Mouse (Mus musculus) cerebellum, postnatal 25 days (tissue): ENCODE data around the gene Tbc1d10c.
A peak's percentile ranks its signal among the peaks of the same experiment; 100 is the strongest.

Experiments used
- DNase-seq, 2 experiments: peaks; one replicate each; pipeline ENCODE4 v3.0.0; 2021; ENCODE audit warnings: mixed read lengths in 2 of 2

The Tbc1d10c gene

DNA sequence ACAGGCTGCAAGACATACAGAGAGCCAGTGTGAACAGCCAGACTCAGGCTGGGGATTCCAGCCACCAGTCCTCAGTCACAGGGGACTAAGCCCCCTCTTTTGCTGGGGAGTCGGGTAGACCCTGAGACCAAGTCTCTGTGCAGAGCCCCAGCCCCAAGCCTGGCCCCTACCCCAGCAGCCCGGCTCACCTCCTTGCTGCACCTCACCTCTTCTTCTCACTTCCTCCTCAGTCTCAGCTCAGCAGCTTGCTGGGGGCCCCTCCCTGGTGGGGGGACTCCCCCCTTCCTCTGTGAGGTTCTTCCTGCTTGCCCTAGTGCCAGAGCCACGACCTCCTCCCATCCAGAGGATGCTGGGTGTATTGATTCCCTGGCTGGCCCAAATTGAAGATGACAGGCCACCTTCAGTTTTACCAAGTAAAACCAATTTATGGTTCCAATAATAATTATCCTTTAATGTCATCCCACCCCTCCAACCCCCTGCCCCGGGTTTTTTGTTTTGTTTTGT lies at the start of gene Tbc1d10c:
Gene Tbc1d10c, minus strand, starts transcription at position 454 of the 504 bp plus-strand sequence.
- no peak for DNase-seq

DNA sequence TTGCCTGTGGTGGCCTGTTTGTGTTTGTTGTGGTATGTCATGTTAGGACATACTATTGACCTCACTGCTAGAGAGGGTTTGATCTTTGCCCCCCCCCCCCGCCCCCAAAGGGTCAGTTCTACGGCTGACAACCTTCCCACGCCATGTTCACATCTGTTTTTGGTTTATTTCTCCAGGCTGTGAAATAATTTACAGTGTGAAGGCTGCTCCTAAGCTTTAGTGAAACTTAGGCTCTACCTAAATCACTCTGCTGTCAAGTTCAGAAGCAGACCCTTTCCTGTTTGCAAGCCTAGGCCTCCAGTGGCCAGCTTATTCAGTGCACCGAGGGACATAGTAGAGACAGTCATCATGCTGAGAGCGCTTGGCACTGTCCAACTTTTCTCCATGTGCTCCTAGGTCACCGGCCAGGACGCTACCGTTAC lies 49.2 kb upstream of the Tbc1d10c start:
- no peak for DNase-seq

DNA sequence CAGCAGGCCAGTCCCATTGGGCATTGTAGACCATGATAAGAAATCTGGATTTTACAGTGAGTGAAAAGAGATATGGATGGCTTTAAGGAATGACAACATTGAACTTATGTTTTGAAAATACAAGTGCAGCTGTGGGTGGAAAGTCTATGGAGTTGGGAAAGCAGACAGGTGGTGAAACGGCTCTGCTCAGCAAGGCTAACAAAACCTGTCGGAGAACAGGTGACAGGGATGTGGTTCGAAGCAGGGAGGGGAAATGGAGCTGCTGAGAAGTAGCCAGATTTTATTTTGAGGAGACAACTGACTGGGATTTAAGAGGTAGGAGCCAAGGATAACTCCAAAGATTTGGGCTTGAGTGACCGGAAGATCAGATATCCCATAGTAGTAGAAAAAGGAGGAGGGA lies 43.5 kb upstream of the Tbc1d10c start:
- DNase-seq, result no peak

DNA sequence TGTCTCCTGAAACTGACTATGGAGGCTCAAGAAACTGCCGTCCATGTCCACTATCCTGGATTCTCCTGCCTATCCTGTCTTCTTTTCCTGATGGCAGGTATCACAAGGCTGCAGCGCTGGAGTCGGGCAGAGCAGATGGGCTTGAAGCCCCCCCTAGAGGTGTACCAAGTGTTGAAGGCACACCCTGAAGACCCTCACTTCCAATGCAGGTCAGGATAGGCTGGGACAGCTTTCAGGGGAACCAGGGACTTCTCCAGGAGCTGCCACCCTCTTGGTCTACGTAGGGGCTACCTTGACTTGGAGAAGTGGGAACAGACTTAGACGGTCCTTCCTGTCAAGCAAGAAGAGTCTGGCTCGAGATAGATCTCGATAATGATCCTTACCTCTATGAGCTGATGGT lies 41.6 kb upstream of the Tbc1d10c start:
- DNase-seq, result no peak

DNA sequence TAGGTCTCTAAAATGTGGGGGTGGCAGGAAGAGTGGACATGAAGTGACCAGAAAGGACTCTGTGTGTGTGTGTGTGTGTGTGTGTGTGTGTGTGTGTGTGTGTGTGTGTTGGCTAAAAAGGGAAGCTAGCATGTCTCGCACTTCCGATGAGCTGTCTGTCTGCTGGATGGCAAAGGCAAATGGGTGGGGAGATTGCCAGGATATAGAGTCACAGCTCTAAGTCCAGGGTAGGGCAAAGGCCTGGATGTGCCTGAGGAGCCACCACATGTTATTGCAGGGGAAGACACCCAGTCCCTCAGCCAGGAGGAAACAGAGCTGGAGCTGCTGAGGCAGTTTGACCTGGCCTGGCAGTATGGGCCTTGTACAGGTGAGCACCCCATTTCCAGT lies 41.1 kb upstream of the Tbc1d10c start:
- DNase-seq, result no peak

DNA sequence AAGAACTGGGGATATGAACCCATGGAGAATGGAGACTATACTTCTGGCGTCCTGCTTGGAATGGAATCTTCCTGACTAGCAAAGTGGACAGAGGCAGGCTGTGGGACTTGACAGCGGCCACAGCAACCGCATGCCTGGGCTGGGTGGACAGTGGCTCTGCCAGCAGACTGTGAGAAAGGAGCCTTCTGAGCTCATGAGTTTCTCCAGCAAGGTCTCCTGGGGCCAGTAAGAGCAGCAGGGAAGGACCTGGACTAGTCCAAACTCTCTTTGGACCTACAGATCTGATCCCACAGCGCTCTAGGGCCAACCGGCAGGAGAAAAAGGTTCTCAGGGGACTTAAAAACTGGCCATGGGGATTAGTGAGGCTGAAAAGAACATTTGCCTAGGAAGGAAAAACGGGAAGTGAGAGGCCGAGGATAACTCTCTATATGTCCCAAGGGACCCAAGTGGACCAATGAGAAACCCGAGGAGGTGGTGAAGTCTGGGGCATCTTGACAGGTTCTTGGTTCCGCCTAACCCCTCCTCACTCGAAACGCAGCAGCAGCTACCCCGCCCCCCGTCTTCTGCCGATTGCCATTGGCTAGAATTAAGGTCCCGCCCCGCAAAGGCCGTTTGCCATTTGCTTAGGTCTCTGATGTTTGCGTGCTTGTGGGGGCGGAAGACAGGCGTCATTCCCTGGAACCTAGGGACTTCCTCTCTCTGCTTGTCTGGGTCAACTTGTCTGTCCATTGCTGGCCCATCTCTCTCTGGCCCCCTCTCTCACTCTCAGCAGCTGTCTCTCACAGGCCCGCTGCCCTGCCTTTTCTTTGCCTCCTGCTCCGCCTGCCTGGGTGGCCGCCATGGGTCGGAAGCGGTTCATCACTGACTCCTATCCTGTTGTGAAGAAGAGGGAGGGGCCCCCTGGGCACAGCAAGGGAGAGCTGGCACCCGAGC lies 40.4 kb upstream of the Tbc1d10c start, which contains the start of gene Pold4:
Gene Pold4, plus strand, starts transcription at position 647 of the 933 bp plus-strand sequence.
- DNase-seq, result peak; percentile 98 to 99

DNA sequence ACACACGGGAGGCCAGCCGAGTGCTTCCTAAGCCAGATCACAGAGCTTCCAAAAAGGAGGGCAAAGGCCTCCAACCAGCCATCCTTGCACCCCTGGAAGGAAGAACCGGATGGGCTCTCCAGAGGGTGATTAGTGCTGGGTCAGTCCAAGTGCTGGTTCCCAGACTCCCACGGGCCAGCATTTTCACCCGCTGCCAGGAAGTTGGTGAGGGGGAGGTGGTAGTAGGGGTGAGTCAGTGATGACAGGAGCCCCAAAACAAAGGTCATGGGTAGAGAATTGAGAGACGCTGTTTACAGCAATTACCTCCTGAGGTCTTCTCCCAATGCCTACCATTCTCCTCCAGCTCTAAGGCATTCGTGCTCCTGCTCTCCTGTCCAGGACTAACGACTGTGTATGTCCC lies 39.3 kb upstream of the Tbc1d10c start:
- no peak for DNase-seq

DNA sequence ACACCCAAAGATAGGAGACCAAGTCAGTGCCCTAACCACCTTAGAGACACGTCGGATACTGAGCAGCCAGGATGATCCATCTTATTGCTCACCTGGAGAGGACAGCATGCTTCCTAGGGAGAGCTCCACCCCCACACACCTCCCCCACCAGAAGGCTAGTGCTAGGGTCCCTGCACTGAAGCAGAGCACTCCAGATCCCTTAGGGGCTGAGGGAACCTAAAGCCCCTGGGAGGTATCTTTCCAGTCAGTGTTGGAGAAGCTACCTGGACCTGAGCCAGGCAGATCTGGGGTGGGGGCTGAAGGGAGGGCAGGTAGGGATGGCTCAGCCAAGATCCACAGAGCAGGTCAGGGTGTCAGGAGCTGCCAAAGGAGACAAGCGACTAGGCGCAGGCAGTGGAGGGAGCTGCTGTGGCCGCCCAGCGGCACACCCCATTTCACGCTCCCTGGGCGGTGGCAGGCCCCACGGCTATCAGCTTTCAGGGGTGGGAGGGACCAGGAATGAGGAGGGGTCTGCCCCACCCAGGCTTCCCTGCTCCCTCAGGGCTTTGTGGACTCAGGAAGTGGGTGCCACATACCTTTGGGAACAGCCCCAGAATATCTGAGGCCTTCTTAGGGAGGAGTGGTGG lies 38.5 kb upstream of the Tbc1d10c start:
- peak in 1 of 2 experiments; percentile 36 for DNase-seq

DNA sequence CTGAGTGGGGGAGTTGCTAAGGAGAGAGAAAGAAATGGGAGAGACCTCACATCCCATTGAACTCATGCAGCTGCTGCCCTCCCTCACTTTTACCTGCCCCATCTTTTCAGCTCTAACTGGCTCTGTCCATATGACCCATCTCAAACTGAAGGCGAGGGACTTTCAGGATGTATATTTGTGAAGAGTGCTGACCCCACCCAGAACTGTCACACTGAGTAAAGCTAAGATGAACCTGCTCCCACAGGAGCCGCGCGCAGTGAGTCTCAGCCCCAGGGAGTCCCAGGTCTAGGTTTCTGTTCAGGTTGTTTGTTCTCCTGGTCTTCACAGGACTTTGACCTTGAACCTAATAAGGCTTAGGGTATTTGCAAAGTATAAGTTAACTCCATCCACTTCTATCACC lies 37.8 kb upstream of the Tbc1d10c start:
- no peak for DNase-seq

DNA sequence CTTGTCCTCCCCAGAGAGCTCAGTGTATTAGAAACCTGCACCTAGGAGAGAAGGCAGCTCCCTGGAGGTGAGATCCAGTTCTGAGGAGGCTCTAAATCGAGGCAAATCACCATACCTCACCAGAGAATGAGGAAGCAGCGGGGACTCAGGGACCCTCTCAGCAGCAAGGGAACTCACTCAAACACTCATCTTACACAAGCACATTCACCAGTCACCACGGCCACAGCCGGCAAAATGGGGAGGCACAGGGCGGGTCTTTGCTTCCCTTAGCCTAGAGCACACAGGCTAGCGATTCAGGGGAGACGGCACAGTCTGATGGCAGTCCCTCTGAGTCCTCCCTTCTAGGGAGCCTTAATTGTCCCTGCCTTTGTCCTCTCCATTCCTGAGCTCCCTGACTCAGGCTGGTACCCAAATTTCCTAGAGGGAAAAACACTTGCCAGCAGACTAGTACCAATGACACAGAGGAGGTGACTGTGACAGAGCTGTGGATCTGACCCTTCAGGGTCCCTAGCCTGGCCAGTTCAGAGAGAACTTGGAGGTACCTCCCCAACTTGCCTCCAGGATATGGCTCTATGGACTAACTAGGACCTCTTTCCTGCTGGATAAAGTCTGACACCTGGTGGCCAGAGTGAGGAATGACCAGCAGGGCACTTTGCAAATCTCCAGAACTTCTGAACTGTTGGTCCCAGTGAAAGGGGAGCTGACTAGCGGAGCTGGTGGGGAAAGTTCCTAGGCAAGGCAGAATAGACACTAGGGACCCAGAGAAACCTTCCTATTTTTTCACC lies 37.0 kb upstream of the Tbc1d10c start:
- peak; percentile 74 to 79 for DNase-seq

DNA sequence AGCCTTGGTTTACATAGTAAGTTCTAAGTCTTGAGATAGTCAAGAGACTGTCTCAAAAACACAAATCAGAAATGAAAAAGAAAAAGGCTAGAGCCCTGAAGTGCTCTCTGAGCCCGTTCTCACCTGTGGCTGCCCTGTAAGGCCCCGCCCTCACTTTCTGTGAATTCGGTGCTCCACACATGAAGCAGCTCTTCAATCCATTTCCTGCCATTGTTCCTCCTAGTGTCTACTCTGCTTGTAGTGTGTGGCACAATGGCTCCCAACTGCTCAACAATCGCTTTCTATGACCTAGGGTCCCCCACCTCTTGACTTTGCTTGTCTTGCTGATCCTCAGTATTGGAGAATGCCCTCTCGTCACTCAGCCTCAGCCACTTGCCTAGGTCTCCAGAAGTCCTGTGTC lies 36.4 kb upstream of the Tbc1d10c start:
- DNase-seq, result no peak

DNA sequence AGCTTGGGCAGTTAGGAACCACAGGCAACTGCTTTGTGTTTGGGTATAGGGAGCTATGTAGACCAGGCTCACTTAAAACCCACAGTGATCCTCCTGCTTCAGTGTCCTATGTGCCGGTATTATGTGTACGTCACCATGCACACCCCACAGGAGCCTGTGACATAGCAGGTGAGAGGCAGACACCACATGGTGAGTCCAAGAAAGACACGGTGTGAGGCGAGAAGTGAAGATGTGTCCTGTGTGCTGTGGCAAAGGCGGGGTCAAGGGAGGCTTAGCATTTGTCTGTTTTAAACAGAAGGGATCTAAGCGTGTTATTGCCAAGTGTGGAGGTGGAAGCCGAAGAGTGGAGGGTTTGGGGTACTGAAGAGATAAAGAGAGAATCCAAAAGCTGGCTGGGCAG lies 35.7 kb upstream of the Tbc1d10c start:
- no peak for DNase-seq

DNA sequence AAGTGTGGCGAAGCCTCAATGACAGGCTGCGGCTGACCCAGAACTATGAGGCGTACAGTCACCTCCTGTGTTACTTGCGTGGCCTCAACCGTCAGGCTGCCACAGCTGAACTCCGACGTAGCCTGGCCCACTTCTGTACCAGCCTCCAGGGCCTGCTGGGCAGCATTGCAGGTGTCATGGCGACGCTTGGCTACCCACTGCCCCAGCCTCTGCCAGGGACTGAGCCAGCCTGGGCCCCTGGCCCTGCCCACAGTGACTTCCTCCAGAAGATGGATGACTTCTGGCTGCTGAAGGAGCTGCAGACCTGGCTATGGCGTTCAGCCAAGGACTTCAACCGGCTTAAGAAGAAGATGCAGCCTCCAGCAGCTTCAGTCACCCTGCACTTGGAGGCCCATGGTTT lies 31.1 kb upstream of the Tbc1d10c start:
- DNase-seq, result no peak

DNA sequence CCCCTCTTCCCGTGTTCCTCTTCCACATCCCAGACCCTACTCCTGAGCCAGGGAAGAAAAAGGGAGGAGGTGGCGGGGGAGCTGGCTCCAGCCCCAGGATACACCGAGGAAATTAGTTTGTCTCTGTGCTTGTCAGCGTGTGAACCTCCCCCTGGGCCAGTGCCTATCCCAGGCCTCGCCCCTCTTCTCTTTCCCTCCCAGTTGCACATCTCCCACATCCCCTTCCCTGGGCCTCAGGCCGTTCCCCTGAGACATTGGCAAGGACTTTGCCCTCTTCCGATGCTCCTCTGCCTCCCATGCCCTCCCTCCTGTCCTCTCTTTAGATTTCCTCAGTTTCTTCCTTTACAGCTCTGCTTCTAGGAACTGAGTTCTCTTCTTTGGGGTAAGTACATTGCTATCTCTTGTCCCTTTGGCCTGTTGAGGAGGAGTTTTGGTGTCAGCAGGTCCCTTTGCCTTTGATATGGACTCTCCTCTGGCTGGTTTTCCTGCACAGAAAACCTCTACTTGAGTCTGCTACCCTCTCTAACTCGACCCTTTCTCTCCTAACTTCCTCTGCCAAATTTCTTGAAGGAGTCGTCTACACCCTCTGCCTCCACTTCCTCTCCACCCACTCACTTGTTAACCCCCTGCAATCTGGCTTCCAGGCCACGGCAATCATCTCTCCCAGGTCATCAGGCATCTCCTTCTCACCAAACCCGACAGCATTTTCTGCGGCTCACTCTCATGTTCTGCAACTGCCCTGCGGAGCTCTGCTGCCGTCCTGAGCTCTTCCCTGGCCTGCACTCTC lies 30.1 kb upstream of the Tbc1d10c start:
- DNase-seq, result no peak

DNA sequence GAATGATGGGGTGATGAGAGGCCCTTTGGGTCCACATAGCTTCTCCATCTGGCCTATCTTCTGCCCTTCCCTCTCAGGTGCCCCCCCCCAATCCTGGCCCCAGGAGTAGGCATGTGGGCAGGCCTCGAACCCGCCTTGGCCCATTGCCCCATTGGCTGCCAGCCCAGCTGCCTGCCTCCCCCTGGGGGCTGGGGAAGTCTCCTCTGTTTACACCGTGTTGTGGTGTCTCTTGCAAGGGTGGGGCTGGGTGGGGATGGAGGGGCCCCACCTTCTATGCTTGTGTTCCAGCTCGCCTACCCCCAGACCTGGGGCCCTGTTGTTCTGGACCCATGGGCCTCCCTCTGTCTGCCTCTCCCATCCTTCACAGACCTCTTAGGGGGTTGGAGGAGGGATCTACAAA lies 29.3 kb upstream of the Tbc1d10c start:
- DNase-seq, result peak in 1 of 2 experiments; percentile 61

DNA sequence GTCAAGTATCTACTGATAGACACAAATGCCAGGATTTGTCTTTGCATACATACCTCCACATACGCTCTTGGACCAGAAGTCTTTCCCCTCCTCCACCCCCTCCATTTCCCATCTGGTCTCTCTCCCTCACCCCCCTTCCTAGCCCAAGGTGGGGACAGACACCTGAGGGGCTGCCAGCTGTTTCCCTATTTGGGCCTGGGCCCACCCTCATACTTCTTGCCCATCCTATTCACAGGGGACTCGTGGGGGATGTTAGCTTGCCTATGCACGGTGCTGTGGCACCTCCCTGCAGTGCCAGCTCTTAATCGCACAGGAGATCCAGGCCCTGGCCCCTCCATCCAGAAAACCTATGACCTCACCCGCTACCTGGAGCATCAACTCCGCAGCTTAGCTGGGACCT lies 28.9 kb upstream of the Tbc1d10c start:
- no peak for DNase-seq

DNA sequence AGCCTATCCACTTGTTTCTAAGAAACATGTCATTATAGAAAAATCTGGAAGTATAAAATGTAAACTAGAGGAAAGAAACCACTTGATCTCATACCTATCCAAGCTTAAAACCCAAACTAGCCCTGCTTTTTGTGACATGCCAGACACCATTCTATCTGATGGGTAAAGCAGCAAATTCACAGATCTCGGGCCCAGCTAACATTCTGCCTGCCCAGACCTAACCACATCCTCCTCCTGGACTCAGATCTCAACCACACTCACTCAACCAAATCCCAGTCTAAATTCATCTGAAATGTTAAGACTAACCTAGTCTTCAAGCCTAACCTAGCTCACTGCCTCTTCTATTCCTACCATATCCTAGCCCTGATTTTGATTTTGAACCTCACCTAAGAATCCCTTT lies 27.7 kb upstream of the Tbc1d10c start:
- DNase-seq, result no peak

DNA sequence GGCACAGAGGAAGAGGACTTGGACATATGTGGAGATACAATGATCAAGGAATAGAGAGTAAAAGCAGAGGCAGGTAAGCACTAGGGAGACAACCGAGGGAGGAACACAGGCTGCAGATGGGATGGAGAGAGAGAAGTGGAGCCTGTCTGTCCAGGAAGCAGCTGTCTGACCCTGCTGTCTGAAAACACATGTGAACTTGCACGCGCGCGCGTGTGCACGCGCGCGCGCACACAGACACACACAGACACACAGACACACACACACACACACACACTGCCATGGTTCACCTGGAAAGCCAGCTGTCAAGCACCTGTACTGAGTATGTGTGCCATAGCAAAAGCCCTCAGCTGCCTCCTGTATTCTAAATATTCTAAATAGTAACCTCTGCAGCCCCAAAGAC lies 27.2 kb upstream of the Tbc1d10c start:
- no peak for DNase-seq

DNA sequence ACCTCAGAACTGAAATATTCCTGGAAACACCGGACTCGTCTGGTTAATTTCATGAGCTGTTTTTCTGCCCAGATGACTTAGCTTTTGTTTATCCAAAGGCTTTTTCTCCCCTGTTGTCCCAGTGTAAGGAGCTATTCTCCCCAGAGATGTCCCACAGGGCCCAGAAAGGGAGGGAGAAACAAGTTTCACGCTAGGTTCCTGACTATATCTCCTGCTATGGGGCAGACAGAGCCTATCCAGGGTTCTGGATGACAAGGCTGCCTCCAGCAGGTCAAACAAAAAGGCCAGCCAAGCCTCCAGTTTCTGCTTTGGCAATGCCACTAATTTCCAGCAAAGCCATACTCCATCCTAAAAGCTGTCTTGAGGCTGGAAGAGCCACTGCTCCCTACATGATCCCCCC lies 26.8 kb upstream of the Tbc1d10c start:
- no peak for DNase-seq

DNA sequence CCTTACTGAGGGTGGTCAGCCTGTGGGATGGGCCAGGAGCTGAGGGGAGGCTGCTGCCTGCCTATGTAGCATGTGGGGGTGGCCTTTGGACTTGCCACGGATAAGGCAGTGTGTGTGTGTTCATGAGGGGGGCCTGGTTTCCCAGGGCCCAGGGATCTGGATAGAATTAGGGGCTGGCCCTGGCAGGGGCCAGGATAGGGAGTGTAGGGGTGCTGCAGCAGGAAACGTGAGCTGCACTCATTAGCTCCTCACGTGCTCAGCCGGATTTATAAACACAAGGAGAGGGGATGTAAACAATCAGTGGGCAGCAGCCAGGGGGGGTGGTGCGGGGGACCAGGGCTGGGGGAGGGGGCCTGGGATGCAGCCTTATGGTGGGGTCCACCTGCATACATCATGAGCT lies 26.1 kb upstream of the Tbc1d10c start:
- DNase-seq, result no peak

DNA sequence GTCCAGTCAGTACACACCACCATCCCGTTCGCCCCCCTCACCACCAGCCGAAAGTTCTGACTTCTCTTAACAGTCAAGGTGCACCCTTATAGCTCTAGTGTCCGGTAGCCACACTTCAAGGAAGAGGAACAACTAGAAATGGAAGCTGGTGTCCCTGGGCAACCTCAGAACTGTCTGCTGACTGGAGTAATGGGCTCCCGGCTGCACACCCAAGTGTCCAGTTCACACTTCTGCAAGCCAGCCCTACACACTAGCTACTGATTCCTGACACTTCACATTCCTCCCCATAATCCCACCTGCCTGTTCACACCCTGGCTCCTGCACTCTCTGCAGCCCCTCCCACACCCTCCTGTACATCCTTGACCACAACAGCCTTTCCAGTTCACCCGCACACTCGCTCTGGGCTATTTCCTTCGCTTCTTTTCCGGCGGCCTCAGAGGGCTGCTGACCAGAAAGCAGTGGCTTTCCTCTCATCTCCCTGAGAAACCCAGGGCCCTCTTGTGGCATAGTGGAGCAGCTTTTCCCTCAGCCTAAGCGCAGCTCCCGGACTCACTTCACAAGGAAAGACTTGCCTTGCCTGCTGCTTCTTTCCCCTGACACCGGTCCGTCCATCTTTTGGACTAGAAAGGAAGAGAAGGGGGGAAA lies 25.1 kb upstream of the Tbc1d10c start:
- DNase-seq, result peak; percentile 56 to 70

DNA sequence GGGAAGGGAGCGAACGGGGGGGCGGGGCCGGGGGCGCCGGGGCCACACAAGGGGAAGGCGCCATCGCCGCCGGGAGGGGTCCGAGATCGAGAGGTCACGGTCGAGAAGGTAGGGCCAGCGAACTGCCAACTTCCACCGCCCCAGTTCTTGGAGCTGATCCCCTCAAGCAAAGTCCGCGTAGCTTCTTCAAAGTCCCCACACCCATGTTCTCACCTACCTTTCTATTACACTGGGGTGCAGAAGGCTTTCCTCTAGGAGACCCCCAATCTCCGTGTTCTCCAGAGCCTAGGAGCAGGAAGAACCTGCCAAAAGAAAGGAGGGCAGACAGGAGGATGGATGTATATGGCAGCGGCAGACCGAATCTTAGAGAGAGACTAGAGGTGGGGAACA lies 24.4 kb upstream of the Tbc1d10c start:
- DNase-seq, result no peak
